Mouse (Mus musculus) adrenal gland, postnatal 0 days (tissue): ENCODE measurements around the gene Taf12. TPM values are rescaled to one million over a fixed set of nuclear protein-coding genes. Genes with fewer than 3 reads are reported as not detected.

ENCODE experiments used
- polyA plus RNA-seq: library from polyadenylated mRNA; unstranded; fragments of >200 nt; fragmentation: Nextera tagmentation; extraction: Ambion mirVana; gene quantifications from 2 replicates; pipeline ENCODE4 v1.2.1, GENCODE M21; 2015

Taf12 gene
- polyA plus RNA-seq, result 22.9 and 32.0 TPM in 2 replicates

DNA sequence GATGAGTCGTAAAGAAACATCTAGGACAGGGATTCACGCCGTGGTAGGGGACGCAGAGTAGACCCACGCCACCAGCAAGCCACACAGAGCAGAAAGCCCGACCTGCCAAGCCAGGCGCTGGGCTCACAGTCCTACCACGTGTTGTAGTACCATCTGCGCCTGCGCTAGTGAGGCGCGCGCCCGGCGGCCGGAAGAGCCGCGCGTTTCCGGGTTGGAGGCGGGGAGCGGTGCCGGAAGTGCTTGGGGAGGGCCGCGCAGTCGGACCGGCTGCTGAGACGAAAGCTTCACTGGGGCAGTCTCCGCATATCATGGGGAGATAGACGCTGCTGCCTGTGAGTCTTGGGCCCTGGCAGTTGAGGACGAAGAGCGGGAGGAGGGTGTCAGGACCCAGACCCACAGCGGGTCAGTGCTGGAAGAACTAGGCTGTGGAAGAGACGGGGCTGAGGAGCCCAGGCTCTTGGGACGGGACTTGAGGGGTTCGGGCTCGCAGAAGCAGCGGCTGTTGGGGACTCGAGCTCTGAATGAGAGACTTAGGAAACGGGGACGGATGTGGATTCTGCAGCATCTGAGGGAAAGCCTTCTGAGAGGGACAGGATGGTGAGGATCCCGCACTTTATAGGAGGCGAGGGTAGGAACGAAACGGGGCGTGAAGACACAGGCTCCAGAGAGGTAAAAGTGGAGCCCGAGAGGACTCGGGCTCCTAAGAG, at the start of gene Taf12:
Gene Taf12 (plus strand): TSS at position 220 of the 707 bp plus-strand sequence.

DNA sequence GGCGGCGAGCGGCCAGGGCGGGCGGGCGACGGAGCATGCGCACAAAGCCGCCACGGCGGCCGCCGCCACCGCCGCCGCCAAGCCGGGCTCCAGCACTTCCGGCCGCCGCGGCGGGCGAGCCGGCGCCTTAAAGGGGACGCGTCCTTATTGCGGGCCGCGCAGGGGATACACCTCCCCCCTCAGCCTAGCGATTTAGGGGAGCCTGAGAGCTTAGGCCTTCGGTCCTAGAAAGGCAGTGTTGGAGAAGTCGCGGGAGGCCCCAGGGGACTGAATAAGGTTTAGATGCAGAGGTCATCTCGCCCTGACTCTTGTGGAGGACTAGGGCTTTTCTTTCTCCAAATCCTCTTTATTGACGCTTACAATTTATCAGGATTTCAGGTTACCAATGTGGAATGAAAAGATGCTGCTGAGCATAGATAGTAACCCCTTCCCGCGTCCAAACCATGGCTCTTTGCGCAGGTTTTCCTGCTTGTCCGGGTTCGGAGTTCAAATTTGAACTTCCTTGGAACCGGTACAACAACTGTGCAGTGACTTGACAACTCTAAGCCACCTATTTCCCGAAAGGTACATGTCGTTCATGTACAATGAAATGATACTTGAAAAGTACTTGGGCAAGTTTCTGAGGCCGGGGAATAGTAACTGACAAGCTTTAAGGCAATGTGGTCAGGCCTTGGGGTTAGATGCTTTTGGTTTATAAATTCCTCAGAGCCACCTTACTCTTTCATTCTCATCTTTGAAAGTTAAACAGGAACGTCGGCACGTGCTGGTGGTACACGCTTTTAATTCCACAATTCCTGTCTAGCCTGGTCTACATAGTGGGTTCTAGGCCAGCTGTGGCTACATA, 12.4 kb upstream of the Taf12 start, which contains the start of gene Gmeb1:
Gene Gmeb1 (minus strand): TSS at position 89 of the 844 bp plus-strand sequence.

DNA sequence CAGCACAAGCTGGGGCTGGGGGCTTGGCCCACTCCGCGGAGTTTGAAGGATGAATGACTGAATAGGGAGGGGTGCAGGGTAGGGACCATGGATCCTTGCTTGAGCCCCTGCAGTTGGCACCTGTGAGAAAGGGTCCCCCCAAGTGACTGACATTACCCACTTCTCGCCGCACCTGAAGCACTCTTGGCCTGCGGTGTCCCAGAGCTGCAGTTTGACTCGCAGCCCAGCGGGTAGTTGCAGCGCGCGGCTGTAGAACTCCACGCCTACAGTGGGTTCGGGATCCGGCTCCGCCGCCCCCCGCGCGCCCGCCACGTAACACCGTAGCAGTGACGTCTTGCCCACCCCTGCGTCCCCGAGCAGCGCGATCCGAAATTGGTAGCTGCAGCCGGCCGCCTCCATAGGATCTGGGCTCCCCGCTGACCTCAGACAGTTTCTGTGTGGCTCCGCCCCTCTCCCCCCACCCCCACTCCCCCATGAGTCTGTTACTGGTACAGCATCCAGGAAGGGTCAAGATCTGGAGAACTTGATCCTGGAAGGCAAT, 28.8 kb downstream of the Taf12 start, which contains the start of gene Rab42:
Gene Rab42 (minus strand): TSS at position 447 of the 541 bp plus-strand sequence.

DNA sequence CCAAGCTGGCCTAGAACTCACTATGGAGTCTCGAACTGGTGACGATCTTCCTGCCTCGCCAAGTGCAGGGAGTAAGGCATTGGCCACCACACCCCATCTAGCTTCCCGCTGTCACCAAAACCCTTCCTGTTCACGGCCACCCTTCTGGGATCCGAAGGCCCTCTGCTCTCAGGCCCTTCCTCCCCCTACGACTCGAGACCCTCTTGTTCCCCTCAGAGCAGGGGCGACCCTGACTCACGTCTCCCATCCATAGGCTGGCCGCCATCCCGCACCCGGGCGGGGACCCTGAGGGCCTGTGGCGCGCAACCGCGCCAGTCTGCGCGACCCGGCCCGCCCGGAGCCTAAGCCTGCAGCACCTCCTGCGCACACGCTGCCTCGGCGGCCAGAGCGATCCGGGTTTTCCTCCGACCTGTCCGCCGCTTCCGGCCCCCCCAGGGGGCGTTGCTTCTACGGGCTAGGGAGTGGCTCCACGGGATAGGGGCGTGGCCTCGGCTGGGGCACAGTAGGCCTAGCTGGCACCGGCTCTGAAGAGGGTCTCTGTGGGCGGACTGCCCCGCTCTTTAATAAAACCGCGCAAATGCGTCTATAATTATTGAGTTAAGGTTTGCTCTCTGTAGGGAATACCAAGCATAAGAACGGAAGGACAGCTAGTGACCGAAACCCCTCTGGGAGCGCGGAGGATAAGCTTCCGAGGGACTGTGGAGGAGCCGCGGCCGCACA, 55.1 kb downstream of the Taf12 start, which contains the start of gene Trnau1ap:
Gene Trnau1ap (minus strand): TSS at position 424 of the 720 bp plus-strand sequence.

Other genes starting within 250 kb of the Taf12 start
- 0.11 and 0.22 TPM in 2 replicates for gene Gm10300, start 199.7 kb upstream of the Taf12 start, polyA plus RNA-seq
- 22.7 and 26.2 TPM in 2 replicates for gene Epb41, start 199.1 kb upstream of the Taf12 start, polyA plus RNA-seq
- 0.14 TPM in 1 of 2 replicates, not detected in the other for gene Oprd1, start 129.9 kb upstream of the Taf12 start, polyA plus RNA-seq
- gene Ythdf2, start 62.1 kb upstream of the Taf12 start, polyA plus RNA-seq, result 42.7 and 56.0 TPM in 2 replicates
- gene Gmeb1, start 12.8 kb upstream of the Taf12 start, polyA plus RNA-seq, result 10.6 and 15.1 TPM in 2 replicates
- 7.1 and 11.7 TPM in 2 replicates for gene Rab42, start 29.0 kb downstream of the Taf12 start, polyA plus RNA-seq
- 95.5 and 127 TPM in 2 replicates for gene Trnau1ap, start 55.2 kb downstream of the Taf12 start, polyA plus RNA-seq
- 17.6 and 21.6 TPM in 2 replicates for gene Rcc1, start 79.2 kb downstream of the Taf12 start, polyA plus RNA-seq
- 14.0 and 22.7 TPM in 2 replicates for gene Phactr4, start 148.1 kb downstream of the Taf12 start, polyA plus RNA-seq
- gene Med18, start 189.5 kb downstream of the Taf12 start, polyA plus RNA-seq, result 8.4 and 15.9 TPM in 2 replicates
- gene Sesn2, start 236.1 kb downstream of the Taf12 start, polyA plus RNA-seq, result 4.5 and 9.3 TPM in 2 replicates